Mouse (Mus musculus) heart, adult 11 months (tissue): ENCODE measurements at regions not wholly inside any gene's neighbourhood (a gene's known extent, or its start where the extent isn't known, plus 50 kb on each side); places are given as distances from the start of the nearest gene placed in this dataset.

ENCODE experiments used
- DNase-seq: peaks from one replicate; pipeline ENCODE4 v3.0.0; 2022

DNA sequence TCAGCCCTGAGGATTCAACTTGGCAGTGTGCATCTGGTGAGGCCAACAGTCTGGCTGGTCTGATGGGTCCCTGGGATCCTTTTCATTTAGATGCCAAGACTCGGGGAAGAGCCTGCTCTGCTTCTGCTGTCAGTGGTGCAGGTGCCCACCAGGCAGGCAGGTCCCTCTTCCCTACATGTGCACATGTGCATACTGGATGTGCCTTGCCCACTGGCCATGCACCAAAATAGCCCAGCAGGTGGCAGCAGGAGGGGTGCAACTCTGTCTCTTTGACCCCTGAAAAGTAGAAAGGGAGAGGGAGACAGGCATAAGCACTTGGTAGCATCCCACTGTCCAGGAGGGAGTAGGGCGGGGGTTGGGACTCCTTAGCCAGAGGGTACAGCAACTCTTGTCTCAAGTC is 116.2 kb upstream of the Bank1 start:
- no peak for DNase-seq

DNA sequence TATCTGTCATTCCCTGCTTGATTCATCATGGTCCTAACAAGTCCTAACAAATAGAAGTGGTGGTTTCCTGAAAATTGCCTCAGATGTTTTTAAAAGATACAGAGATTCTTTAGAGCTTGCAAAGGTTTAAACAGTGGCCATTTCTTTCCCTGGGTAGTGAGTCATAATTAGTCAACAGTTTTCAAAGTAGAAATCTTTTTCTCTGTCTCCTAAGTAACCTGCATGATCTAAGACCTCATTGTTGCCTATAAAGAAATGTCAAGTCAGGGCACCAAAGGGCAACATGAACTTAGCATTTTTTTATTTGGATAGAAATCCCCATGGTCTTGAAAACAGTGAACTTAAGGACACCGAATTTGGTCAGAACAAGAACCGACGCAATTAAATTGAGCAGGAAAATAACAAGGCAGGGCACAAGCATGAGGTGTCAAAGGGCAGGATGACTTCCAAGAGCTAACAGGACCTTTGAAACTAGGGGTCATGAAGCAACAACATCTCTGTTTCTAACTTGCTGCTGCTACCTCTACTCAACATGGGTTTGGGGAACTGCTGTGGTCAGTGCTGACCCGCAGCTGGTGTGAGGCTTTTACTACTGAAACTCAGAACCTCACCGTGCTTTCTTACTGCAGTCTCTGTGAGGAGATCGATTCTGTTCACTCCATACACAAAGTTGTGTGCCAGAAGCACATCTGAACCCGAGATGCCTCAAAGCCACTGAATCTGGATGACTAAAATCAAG is 114.2 kb upstream of the Bank1 start:
- no peak for DNase-seq

DNA sequence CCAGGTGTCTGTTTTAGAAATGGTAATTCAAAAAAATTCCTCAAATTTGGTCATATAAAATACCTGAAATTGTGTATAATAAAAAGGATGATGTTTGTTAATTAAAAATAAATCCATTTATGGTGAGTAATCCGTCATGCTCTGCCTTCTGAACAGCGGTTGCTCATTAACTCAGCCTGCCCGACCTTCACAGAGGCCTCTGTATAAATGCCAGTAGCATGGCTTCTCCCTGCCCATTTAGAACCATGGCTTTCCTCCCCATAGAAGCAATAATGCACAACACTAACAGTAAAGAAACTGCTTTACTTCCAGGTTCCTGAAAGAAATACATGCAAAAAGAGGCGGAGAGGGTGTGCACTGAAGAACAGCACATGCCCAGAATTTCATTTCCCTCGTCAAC is 113.5 kb upstream of the Bank1 start:
- DNase-seq, result no peak

DNA sequence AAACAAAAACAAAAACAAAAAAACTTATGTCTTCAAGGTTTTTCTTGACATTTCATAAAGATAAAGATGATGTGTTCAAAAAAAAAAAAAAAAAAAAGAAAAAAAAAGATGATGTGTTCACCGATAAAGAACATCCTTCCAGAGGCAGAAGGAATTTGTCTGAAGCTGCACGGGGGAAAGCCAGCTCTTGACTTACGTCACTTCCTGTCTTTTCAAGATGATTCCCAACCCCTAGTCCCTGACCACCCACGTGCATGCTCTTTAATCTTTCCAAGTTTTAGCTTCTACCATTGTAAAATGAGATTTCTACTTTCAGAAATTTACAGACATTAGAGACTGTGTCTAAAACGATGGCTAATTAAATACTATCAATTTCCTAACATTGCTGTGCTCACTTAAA is 108.5 kb upstream of the Bank1 start:
- no peak for DNase-seq

DNA sequence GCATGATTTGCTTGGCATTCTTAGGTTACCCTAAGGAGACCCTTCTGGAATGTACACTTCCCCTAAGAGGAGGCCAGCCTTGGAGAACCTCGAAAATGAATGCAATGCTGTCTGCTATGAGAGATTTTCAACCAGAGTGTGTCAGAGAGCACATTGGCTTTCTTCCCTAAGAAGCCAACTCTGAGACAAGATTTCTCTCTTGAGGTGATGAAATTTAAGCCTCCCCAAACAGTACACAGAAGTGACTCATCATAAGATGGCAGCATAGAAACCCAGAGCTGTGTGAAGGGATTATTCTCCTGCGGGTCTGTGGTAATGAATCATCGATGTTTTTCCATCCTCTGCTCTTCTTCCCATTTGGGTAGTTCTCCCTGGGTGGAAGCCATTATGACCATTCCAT is 106.2 kb upstream of the Bank1 start:
- no peak for DNase-seq

DNA sequence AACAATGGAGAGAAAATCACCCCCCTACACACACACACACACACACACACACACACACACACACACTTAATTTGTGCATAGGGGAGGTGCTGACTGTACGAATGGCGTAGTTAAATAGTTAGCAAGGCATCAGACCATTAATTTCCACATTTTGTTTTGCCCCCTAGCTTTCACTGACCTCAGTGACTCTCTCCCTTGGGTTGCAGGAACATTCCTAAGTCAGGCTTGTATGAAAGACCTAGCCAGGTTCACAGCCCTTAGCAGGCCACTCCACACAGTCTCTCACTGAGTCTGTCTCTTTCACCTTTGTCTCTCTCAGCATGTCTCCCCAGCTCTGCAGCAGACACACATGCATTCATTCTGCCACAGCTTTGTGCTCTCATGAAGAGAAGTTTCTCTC is 101.6 kb upstream of the Bank1 start:
- DNase-seq, result no peak

DNA sequence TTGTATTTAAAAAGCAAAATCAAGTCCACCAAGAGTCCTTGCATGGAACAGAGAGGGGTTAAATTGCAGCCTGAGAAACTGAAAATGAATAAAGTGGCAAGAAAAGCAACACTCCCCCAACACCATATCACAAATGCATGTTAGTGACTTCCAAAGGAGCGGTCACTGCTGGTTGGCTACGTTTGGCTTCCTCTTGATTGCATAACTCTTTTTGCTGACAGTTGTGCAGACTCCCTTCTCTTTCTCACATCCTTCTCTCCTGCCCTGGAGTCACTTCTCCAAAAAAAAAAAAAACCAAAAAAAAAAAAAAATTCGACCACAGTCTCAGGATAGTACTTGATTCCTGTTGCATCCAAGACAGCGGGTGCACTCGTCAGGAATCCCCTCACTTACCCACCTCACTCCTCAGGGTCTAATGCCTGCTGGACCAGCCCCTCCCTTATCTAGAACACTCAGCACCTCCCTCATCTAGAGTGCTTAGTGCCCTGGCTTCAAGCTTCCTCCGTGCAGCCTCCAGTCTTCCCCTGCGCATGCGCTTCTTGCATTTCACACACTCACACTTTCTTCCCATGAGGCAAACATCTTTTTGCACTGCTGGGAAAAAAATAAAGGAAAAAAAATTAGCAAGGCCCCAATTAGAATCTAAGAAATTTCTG is 100.8 kb upstream of the Bank1 start:
- peak; percentile 95 for DNase-seq

DNA sequence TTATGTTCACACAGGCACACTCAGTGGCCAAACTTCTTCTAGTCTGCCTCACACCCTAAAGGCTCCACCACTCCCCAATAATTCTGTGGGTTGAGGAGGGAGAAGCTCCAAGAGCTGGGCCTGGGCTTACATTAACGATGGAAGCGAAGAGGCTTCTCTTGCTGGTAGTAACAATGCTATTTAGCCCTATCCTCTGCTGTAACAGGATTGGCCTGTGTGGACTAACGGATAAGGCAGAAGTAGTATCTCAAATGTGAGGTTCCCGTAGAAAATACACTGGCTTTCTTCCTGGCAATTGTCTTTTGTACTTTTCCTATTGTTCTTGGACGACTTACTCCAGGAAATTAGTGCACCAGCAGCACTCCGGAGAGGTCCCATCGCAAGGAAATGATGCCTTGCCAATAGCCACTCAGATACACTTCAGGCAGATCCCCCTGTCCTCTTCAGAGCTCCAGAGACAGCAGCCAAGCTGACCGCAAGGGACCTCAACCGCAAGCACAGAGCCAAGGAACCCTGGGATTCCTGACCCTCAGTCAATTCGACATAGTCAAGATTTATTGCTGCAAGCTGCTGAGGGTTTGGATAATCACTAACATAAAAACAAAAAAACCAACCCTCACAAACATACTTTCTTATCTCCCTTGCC is 96.2 kb upstream of the Bank1 start:
- peak; percentile 98 for DNase-seq

DNA sequence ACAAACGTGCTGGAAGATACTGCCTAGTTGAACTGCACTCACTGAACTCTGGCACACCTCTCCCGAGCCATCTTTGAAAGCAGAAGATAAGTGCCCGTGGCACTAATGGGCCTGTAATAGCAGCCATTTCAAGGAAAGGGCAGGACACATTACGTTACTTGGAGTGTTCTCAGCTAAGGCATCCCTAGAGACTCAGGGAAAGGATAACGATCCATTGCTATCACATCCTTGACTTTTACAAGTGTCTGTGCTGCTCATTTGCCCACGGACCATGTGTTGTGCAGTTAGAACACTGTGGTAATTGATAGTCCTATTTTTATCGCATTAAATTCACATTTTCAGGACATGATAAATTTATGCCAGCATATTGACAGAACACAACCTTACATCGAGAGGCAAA is 79.7 kb upstream of the Bank1 start:
- DNase-seq, result no peak

DNA sequence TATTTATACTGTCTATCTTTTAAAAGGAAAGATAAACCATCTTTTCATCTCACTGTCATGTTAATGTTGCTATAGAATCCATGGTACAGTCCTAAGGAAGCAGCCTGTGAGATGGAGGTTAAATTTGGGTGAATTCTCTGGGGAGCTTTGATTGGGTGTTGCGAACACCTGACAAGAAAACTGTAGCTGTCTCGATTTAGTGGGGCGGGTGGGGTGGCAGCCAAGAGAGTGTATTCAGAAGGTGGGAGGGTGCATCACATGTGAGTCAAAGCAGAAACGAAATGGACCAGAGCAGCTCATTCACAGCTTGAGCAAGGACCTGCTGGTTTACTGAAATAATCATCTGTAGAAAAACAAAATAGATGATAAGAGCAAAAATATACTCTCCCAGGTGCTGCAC is 57.4 kb upstream of the Bank1 start:
- DNase-seq, result no peak

DNA sequence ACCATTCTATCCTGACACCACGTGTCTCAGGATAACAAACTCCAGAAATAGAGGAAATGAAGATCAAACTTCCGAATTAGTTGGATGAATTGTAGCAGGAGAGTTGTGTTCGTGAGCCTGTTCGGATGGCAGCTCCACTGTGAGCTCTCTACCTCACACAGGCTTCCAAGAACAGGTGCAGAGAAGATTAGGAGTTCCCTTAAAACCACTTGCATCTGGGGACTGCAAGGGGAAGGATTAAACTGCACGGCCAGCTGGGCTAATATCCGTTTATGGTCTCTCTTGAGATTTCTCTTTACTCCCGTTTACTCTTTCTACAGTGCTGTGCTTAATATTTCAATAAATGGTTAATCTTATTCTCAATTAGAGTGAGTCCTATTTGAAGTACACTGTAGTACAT is 54.8 kb upstream of the Bank1 start:
- no peak for DNase-seq

DNA sequence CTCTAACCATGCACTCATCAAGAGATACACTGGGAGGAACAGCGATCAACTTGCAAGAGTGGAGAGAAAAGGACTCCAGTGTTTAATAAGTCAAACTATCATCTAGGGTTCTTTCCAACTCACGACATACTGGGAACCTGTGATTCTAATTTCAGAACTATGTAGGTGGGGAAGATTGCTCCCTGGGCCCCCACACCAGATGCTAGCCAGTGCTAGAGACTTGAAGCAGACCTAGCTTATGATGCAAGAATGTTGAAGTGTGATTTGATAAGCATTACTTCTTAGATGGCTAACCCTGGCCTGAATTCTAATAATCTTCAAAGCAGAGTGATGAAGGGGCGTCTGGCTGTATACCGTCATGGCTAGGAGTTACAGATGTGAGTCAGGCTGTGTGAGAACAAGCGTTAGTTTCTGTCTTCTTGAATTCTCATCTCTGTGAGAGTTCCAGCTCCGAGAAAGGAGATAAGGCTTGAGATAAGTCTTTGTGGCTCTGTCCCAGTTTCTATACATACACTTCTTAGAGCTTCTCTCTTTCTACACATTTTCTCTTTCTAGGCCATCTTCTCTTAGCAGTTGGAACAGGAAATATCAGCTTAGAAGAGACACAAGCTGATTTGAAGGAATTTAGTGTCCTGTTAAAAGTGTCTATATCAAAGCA is 54.0 kb upstream of the Bank1 start:
- no peak for DNase-seq

DNA sequence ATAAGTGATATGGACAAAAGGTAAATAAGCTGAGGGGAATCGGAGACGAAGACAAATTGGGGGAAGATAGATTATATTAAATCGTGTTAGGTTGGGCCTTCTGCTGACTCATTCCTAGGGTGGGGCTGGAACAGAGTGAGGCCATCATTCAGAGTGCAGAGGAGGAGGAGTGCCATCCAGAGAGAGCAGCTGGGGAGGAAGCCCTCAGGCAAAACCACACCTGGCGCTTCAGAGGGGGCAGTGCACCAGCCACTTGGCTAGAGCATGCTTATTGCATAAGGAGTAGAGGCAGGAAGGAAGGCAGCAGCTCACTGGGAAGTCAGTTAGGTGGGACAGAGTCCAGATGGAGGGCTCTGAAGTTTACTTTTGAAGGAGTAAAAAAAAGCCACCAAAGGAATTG is 51.0 kb upstream of the Bank1 start:
- DNase-seq, result no peak
